Mouse (Mus musculus): ENCODE data around the gene Prmt7. TPM values are rescaled to one million over a fixed set of nuclear protein-coding genes. Genes with fewer than 3 reads are reported as not detected.

The Prmt7 gene
- total and polyA plus RNA-seq, 3 experiments, result 48.4 to 87.3 (median 69.5) TPM

- 0 out of 2 replicates have a peak, but pooled peaks have one; percentile 14 for TF ChIP-seq SMC3 (IDR thresholded peaks at IDR 0.05; ENCODE audit: low read depth, low read length)
- peak; percentile 9 for TF ChIP-seq RAD21 (IDR thresholded peaks at IDR 0.05; ENCODE audit: low read depth, low read length)
- TF ChIP-seq KAT2A (IDR thresholded peaks at IDR 0.05; ENCODE audit: insufficient replicate concordance, low read length), result no peak
- peak in 1 of 2 experiments; percentile 49; a peak in 2 of 4 replicates for TF ChIP-seq CTCF (conservative IDR thresholded peaks at IDR 0.05 in 1 of 2, IDR thresholded peaks at IDR 0.05 in 1 of 2; ENCODE audit: low read depth in 2 of 2, low read length in 2 of 2)
- Histone ChIP-seq H3K4me3 (replicated peaks in 1 of 3; ENCODE audit: low read depth in 2 of 3, low read length in 2 of 3, poor library complexity in 1 of 3) (no peak overlapping the region), H3K27me3 (replicated peaks) (no peaks in the 10 kb centered on the region), H3K9me3 (replicated peaks; ENCODE audit: low read length) (no peaks in the 10 kb centered on the region), H3K79me2 (replicated peaks; ENCODE audit: control insufficient read depth, extremely low read depth, insufficient read depth, poor library complexity, severe bottlenecking) (no peaks in the 10 kb centered on the region), H3K4me1 (ENCODE audit: control insufficient read depth in 1 of 2, insufficient read depth in 2 of 2) (peaks cover 0 to 8% of the 10 kb centered on the region in 2 experiments; a peak in 2 of 4 replicates), H3K4me2 (ENCODE audit: insufficient read depth, low read depth, poor library complexity, severe bottlenecking) (no peak overlapping the region), H3K36me3 (replicated peaks in 1 of 2; ENCODE audit: control insufficient read depth in 1 of 2, insufficient read depth in 1 of 2, low read length in 1 of 2) (peaks cover 66 to 93% of the 10 kb centered on the region in 2 experiments), H3K27ac (ENCODE audit: insufficient read depth, low read depth) (no peak overlapping the region), H3K9ac (ENCODE audit: insufficient read depth, low read depth) (no peak overlapping the region)
- in situ Hi-C loops (cut with MboI; ENCODE audit: low pct_ligation_motif_present, low pct_unique_long_range_greater_than_20kb, low sequenced_read_pairs), result no loop called here
- DNase-seq (ENCODE audit: extremely low read depth), result no peak
- dilution Hi-C loops (cut with MboI; ENCODE audit: extremely low pct_ligation_motif_present, extremely low pct_unique_long_range_greater_than_20kb, low sequenced_read_pairs), result no loop called here
Observed at GRCm38 (mm10) chr8:106219620-106220019, 8.9 kb downstream of the Prmt7 start.

- Histone ChIP-seq H3K9ac (ENCODE audit: insufficient read depth, low read depth) (no peak overlapping the region), H3K9me3 (replicated peaks; ENCODE audit: low read length) (no peaks in the 10 kb centered on the region), H3K4me2 (ENCODE audit: insufficient read depth, low read depth, poor library complexity, severe bottlenecking) (no peak overlapping the region), H3K4me3 (replicated peaks in 1 of 3; ENCODE audit: low read depth in 2 of 3, low read length in 2 of 3, poor library complexity in 1 of 3) (no peak overlapping the region), H3K36me3 (replicated peaks in 1 of 2; ENCODE audit: control insufficient read depth in 1 of 2, insufficient read depth in 1 of 2, low read length in 1 of 2) (peaks cover 58 to 87% of the 10 kb centered on the region in 2 experiments), H3K27me3 (replicated peaks) (no peaks in the 10 kb centered on the region), H3K27ac (ENCODE audit: insufficient read depth, low read depth) (no peak overlapping the region), H3K4me1 (ENCODE audit: control insufficient read depth in 1 of 2, insufficient read depth in 2 of 2) (peaks cover 0 to 16% of the 10 kb centered on the region in 2 experiments; a peak in 2 of 4 replicates), H3K79me2 (replicated peaks; ENCODE audit: control insufficient read depth, extremely low read depth, insufficient read depth, poor library complexity, severe bottlenecking) (no peaks in the 10 kb centered on the region)
- peak; percentile 61 for DNase-seq (ENCODE audit: extremely low read depth)
- no peak for TF ChIP-seq TCF12 (IDR thresholded peaks at IDR 0.05; ENCODE audit: low read depth, low read length)
- TF ChIP-seq JUND (conservative IDR thresholded peaks at IDR 0.05; ENCODE audit: low read depth, low read length), result no peak
- TF ChIP-seq CTCF (conservative IDR thresholded peaks at IDR 0.05 in 1 of 2, IDR thresholded peaks at IDR 0.05 in 1 of 2; ENCODE audit: low read depth in 2 of 2, low read length in 2 of 2), result peak; percentile 76 to 97
- TF ChIP-seq NELFE (IDR thresholded peaks at IDR 0.05; ENCODE audit: low read depth, low read length), result no peak
- no peak for TF ChIP-seq MEF2A (IDR thresholded peaks at IDR 0.05; ENCODE audit: borderline replicate concordance, low read depth, low read length)
- no peak for TF ChIP-seq MAFK (IDR thresholded peaks at IDR 0.05; ENCODE audit: insufficient replicate concordance, low read length)
- TF ChIP-seq RAD21 (IDR thresholded peaks at IDR 0.05; ENCODE audit: low read depth, low read length), result peak; percentile 40
- TF ChIP-seq ELF1 (IDR thresholded peaks at IDR 0.05; ENCODE audit: low read depth, low read length), result no peak
- TF ChIP-seq SMC3 (IDR thresholded peaks at IDR 0.05; ENCODE audit: low read depth, low read length), result peak; percentile 75
- no peak for TF ChIP-seq JUN (IDR thresholded peaks at IDR 0.05; ENCODE audit: insufficient read depth, low read depth, low read length)
- dilution Hi-C loops (cut with MboI; ENCODE audit: extremely low pct_ligation_motif_present, extremely low pct_unique_long_range_greater_than_20kb, low sequenced_read_pairs), result no loop called here
- in situ Hi-C loops (cut with MboI; ENCODE audit: low pct_ligation_motif_present, low pct_unique_long_range_greater_than_20kb, low sequenced_read_pairs), result no loop called here
Observed at GRCm38 (mm10) chr8:106226589-106226988, 15.9 kb downstream of the Prmt7 start.

GRCm38 (mm10) chr8:106231536-106231935, 20.8 kb downstream of the Prmt7 start:
- peaks cover 49 to 96% of the 10 kb centered on the region in 2 experiments for H3K36me3 ChIP-seq (replicated peaks in 1 of 2; ENCODE audit: control insufficient read depth in 1 of 2, insufficient read depth in 1 of 2, low read length in 1 of 2)
- DNase-seq (ENCODE audit: extremely low read depth), result no peak
- H3K9me3 ChIP-seq (replicated peaks; ENCODE audit: low read length), result no peaks in the 10 kb centered on the region
- in situ Hi-C loops (cut with MboI; ENCODE audit: low pct_ligation_motif_present, low pct_unique_long_range_greater_than_20kb, low sequenced_read_pairs) (no loop called here), dilution Hi-C loops (cut with MboI; ENCODE audit: extremely low pct_ligation_motif_present, extremely low pct_unique_long_range_greater_than_20kb, low sequenced_read_pairs) (no loop called here)
- peaks cover 0 to 9% of the 10 kb centered on the region in 2 experiments; a peak in 1 of 4 replicates for H3K4me1 ChIP-seq (ENCODE audit: control insufficient read depth in 1 of 2, insufficient read depth in 2 of 2)
- no peak overlapping the region for H3K9ac ChIP-seq (ENCODE audit: insufficient read depth, low read depth)
- H3K27ac ChIP-seq (ENCODE audit: insufficient read depth, low read depth), result no peak overlapping the region
- TF ChIP-seq ELF1 (IDR thresholded peaks at IDR 0.05; ENCODE audit: low read depth, low read length) (no peak), MYC (IDR thresholded peaks at IDR 0.05; ENCODE audit: low read depth, low read length) (no peak), CHD1 (IDR thresholded peaks at IDR 0.05; ENCODE audit: low read depth, low read length) (no peak), SMC3 (IDR thresholded peaks at IDR 0.05; ENCODE audit: low read depth, low read length) (no peak), NELFE (IDR thresholded peaks at IDR 0.05; ENCODE audit: low read depth, low read length) (no peak)
- no peak overlapping the region for H3K4me2 ChIP-seq (ENCODE audit: insufficient read depth, low read depth, poor library complexity, severe bottlenecking)
- H3K79me2 ChIP-seq (replicated peaks; ENCODE audit: control insufficient read depth, extremely low read depth, insufficient read depth, poor library complexity, severe bottlenecking), result no peaks in the 10 kb centered on the region
- H3K27me3 ChIP-seq (replicated peaks), result no peaks in the 10 kb centered on the region
- no peak overlapping the region for H3K4me3 ChIP-seq (replicated peaks in 1 of 3; ENCODE audit: low read depth in 2 of 3, low read length in 2 of 3, poor library complexity in 1 of 3)

Measured in CH12.LX (cell line).